Mouse (Mus musculus) testis, adult 2 months (tissue): Measurements from ENCODE around the gene Aars2. TPM values are rescaled to one million over a fixed set of nuclear protein-coding genes. Genes with fewer than 3 reads are reported as not detected.

ENCODE experiments used
- H3K27ac ChIP-seq: fragments of 200-500 bp; 2 replicates; pipeline ENCODE4 v1.5.1; 2012; ENCODE audit warnings: low read depth, low read length; ENCODE audit not compliant: control insufficient read depth, insufficient read depth
- H3K27me3 ChIP-seq: fragments of 200-500 bp; 2 replicates; pipeline ENCODE4 v1.6.1; 2012; ENCODE audit warnings: mild to moderate bottlenecking, low read length, moderate library complexity; ENCODE audit not compliant: control insufficient read depth, insufficient read depth
- H3K36me3 ChIP-seq: fragments of 200-500 bp; 2 replicates; pipeline ENCODE4 v1.6.1; 2012; ENCODE audit warnings: mild to moderate bottlenecking, low read length; ENCODE audit not compliant: control insufficient read depth, insufficient read depth
- H3K4me1 ChIP-seq: fragments of 200-500 bp; 2 replicates; pipeline ENCODE4 v1.6.1; 2012; ENCODE audit warnings: low read length; ENCODE audit not compliant: control insufficient read depth, insufficient read depth
- H3K4me3 ChIP-seq: fragments of 200-500 bp; 2 replicates; pipeline ENCODE4 v1.5.1; 2012; ENCODE audit warnings: low read depth, mild to moderate bottlenecking, low read length, moderate library complexity, mixed read lengths; ENCODE audit not compliant: control insufficient read depth
- CTCF ChIP-seq: fragments of 200-500 bp; IDR thresholded peaks from 2 replicates; pipeline ENCODE4 v1.5.1; 2012; ENCODE audit warnings: low read depth, mild to moderate bottlenecking, inconsistent platforms, low read length, moderate library complexity; ENCODE audit not compliant: control insufficient read depth, insufficient read depth, insufficient replicate concordance
- POLR2A ChIP-seq: fragments of 200-500 bp; IDR thresholded peaks from 2 replicates; pipeline ENCODE4 v1.6.1; 2012; ENCODE audit warnings: low read depth, mild to moderate bottlenecking, inconsistent platforms, low read length, moderate library complexity; ENCODE audit not compliant: control insufficient read depth
- polyA plus RNA-seq: library from polyadenylated mRNA; depleted of rRNA; stranded (reverse); fragments of >200 nt; gene quantifications from 2 replicates; pipeline ENCODE4 v1.2.3, GENCODE M21; 2012

The Aars2 gene
- polyA plus RNA-seq, 1 experiment, result 19.3 TPM

GRCm38 (mm10) chr17:45515806-45516205, 9.2 kb downstream of the Aars2 start:
- TF ChIP-seq POLR2A (no peak), CTCF (no peak)
- Histone ChIP-seq H3K36me3 (no peaks in the 10 kb centered on the region), H3K27me3 (no peaks in the 10 kb centered on the region), H3K4me3 (no peak overlapping the region), H3K27ac (no peak overlapping the region), H3K4me1 (peaks cover under 1% of the 10 kb centered on the region; the same call in 1 of the 2 replicates)

- no peak overlapping the region for H3K4me3 ChIP-seq
- H3K36me3 ChIP-seq, result no peaks in the 10 kb centered on the region
- no peaks in the 10 kb centered on the region for H3K27me3 ChIP-seq
- TF ChIP-seq POLR2A, result no peak
- peak; percentile 38; the same call in 1 of the 2 replicates for TF ChIP-seq CTCF
- peaks cover 6% of the 10 kb centered on the region for H3K4me1 ChIP-seq
- H3K27ac ChIP-seq, result no peak overlapping the region
Observed at GRCm38 (mm10) chr17:45516488-45516887, 9.8 kb downstream of the Aars2 start.

GRCm38 (mm10) chr17:45517135-45517534, 10.5 kb downstream of the Aars2 start:
- Histone ChIP-seq H3K27ac (no peak overlapping the region), H3K4me3 (no peak overlapping the region), H3K27me3 (no peaks in the 10 kb centered on the region), H3K4me1 (peaks cover 7% of the 10 kb centered on the region), H3K36me3 (no peaks in the 10 kb centered on the region)
- TF ChIP-seq CTCF (no peak), POLR2A (no peak; the same call in 1 of the 2 replicates)

- Histone ChIP-seq H3K27me3 (no peaks in the 10 kb centered on the region), H3K4me3 (no peak overlapping the region), H3K36me3 (no peaks in the 10 kb centered on the region), H3K27ac (no peak overlapping the region), H3K4me1 (peaks cover 12% of the 10 kb centered on the region)
- no peak for TF ChIP-seq CTCF
- TF ChIP-seq POLR2A, result no peak
Observed at GRCm38 (mm10) chr17:45517549-45518215, 11.0 kb downstream of the Aars2 start.

- H3K36me3 ChIP-seq, result peaks cover 2% of the 10 kb centered on the region; the same call in 1 of the 2 replicates
Observed at GRCm38 (mm10) chr17:45518766-45519475, 12.3 kb downstream of the Aars2 start.

GRCm38 (mm10) chr17:45520136-45520535, 13.5 kb downstream of the Aars2 start:
- Histone ChIP-seq H3K27ac (no peak overlapping the region), H3K36me3 (peaks cover 2% of the 10 kb centered on the region), H3K27me3 (no peaks in the 10 kb centered on the region), H3K4me1 (peaks cover 27% of the 10 kb centered on the region), H3K4me3 (peak overlapping the region; percentile 33)
- no peak for TF ChIP-seq CTCF
- TF ChIP-seq POLR2A, result no peak

More at GRCm38 (mm10) chr17:45518766-45519475, 12.3 kb downstream of the Aars2 start:
- Histone ChIP-seq H3K27me3 (no peaks in the 10 kb centered on the region), H3K27ac (peak overlapping the region; percentile 26; the same call in 1 of the 2 replicates), H3K4me1 (peaks cover 22% of the 10 kb centered on the region), H3K4me3 (peak overlapping the region; percentile 53)
- TF ChIP-seq POLR2A, result no peak
- TF ChIP-seq CTCF, result no peak

GRCm38 (mm10) chr17:45523263-45523662, 16.6 kb downstream of the Aars2 start, which contains the start of gene Tcte1:
Gene Tcte1 (plus strand): TSS chr17:45523434.
- Histone ChIP-seq H3K4me3 (peak within 1 kb of the TSS; percentile 95), H3K27ac (peak within 1 kb of the TSS; percentile 90), H3K4me1 (peaks cover 34% of the 10 kb centered on the region), H3K27me3 (no peaks in the 10 kb centered on the region), H3K36me3 (peaks cover 2% of the 10 kb centered on the region)
- no peak for TF ChIP-seq CTCF
- peak; percentile 69 for TF ChIP-seq POLR2A
